Mouse (Mus musculus) megakaryocyte, embryonic 14.5 days (primary cell): ENCODE measurements around the gene Dnaic2.

ENCODE experiments used
- FLI1 ChIP-seq: IDR thresholded peaks from 2 replicates; pipeline ENCODE4 v1.6.1; 2012; ENCODE audit warnings: low read length, inconsistent platforms, mixed read lengths
- GATA1 ChIP-seq: IDR thresholded peaks from 3 replicates; pipeline ENCODE4 v1.6.1; 2012; ENCODE audit warnings: mixed read lengths, low read length, inconsistent platforms, borderline replicate concordance

- TF ChIP-seq GATA1 (no peak), FLI1 (no peak)
These were observed 17.9 kb downstream of the Dnaic2 start for GRCm38 (mm10) chr11:114745134-114745533.
